Mouse (Mus musculus) MEL-GATA-1-ER (cell line): Measurements from ENCODE around the gene Csgalnact2.

ENCODE experiments used
- DNase-seq: peaks from one replicate; pipeline ENCODE4 v3.0.0-alpha.2; 2012; ENCODE audit warnings: low read depth; ENCODE audit errors: extremely low read depth

Csgalnact2 gene

DNA sequence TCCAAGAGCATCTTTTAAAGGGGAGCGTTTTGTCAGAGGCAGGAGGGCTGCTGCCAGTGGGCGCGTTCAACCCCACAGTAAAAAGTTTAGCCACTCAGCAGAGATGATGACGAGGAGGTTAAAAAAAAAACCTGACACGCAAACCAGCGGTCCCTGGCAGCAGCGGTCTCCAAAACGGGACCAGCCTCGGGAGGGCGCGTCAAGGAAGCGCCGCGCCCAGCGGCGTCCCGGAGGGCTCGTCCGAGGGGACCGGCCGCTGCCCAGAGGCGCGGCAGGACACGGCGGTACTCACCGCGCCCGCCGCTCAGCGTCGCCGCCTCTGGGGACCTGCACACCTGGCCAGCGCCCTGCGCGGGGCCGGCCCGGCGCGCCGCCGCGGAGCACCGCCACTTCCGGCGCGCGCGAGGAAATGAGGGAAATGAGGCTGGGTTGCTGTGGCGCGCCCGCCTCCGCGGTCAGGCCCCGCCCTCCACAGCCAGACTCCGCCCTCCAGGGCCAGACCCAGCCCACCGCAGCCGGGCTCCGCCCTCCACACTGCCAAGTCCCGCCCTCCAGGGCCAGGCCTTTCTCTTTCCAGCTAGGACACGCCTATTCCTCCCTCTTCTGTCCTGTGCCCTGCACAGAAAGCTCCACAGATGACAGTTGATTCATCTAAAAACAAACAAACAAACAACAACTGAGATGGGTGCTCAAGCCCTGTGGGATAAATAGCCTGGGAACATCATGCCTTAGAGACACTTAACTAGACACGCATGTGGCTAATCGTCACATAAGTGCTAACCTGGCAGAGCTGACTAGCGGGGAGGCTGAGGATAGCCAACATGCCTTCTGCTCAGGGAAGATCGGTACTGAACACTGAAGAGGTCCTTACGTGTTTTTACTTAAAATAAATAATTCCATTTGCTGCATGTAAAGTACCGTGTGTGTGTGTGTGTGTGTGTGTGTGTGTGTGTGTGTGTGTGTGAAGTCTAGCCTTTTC lies at the start of gene Csgalnact2:
Gene Csgalnact2, minus strand, starts transcription at position 410 of the 979 bp plus-strand sequence.
- peak; percentile 63 for DNase-seq

DNA sequence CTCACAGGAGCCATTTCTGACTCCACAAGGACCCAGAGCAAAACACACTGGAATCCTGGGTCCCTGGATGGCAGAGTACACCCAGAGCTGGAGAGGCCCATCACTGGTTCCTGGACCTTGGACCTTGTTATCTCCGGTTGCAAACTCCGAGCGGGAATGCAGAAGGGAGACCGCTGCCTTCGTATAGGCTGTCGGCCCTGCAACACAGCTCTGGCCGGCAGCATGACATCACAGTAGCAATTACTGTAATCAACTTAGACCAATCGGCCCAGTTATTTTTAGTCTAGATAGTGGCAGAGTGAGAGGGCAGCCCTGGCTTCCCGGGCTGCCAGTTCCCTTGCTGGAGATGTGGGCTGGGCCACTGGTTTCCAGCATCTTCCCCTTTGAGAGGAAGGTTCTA lies 49.7 kb upstream of the Csgalnact2 start:
- no peak for DNase-seq

DNA sequence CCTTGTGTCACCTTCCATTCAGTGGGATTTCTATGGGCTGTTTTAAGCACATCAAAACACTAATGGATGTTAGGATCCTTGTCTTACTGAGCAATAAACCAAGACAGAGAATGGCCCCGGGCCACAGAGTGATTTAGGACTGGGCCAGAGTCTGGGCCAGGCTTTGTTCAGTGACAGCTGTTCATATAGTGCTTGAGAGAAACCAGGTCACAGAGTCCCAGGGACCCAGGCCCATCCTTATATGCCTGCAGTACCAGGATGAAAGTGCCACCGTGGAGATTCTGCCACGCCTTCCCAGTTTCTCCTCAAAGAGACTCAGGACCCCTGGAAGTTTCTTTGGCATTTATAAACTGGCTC lies 48.3 kb upstream of the Csgalnact2 start:
- no peak for DNase-seq

DNA sequence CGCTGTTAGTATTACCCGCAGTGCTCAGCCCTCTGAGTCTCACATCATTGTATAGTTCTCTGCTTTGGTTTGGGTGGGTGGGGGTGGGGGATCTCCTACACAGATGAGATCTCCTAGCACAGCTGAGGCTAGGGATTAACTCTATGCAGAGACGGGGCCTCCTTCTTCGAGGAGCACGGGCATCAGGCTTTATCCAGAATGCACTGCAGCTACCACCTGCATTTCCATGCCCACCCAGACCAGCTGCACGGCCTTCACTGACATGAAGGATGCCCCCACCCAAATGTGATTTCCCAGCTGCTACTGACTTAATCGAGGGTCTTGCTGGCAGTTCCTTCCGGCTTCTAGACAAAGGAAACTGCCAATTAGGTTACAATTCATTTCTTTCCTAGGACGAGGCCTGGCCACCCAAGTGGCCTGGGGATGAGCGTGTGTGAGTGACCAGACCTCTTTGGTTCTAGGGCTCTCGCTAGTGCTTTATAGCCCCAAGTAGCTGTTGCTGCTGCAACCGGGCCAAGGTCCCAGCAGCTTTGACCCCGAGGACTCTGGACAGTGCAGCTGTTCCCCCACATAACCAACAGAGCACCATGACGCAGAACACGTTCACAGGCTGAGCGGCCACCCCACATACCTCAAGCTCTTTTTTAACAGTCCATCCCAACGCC lies 47.8 kb upstream of the Csgalnact2 start:
- no peak for DNase-seq

DNA sequence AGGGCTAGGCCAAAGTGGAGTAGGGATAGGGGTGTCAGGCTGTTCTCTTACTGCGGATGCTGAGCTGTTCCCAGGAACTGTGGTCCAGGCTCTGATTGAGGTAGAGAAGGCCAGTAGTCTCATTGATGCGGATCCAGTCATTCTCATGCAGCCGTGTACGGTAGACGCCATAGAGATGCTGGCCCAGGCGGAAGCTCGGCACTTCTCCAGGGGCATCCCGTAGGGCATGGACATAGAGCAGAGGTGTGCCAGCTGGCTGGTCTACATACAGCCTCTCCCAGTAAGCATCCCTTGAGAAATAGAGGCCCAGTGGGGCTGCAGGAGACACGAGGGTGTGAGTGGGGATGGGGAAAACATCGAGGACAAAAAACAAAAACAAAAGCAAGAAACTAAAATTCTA lies 45.2 kb upstream of the Csgalnact2 start:
- DNase-seq, result no peak

DNA sequence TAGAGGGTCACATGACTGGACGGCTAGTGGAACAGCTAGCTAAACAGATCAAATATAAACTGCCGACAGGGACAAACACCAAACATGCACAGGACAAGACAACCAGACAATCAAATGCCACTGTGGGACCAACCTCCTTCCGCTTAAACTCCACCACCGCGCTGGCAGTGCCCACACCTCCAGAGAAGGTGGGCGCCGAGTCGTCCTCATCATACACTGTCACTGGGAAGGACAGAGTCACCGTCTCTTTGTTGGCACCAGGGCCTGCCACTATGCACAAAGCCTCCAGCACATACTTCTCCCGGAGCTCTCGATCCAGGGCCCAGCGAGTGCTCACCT lies 41.1 kb upstream of the Csgalnact2 start:
- DNase-seq, result no peak

DNA sequence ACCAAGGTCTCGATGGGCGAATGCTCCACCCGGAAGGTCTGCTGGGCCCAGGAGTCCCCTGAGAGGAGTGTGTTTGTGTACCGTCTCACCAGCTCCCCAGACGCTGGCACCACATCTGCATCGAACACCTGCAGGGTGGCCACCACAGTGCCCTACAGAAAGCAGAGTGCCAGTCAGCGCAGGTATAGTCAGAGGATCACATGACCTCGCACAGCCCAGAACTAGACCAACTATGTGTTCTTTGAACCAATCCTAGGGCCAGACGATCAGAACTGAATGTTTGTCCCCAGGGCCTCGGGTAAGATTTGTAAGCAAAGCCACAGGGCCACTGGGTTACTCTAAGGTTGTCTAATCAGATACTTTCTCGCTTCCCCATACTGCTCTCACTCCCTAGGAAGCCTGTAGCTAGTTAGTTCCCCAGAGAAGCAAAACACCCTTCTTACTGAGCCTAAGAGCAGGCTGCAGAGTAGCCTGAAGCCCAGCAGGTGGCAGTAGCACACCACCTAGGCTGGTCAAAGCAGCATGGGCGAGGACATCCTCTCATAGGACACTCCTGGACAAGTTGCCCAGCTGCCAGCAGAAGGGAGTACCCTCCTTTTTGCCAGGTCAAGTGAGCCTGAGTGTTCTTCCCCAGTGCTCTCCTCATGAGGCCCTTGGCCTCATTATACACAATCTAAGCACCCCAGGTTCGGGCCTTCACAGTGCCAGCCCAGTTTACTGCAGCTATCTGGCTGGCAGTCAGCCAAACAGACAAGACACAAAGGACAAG lies 40.6 kb upstream of the Csgalnact2 start:
- DNase-seq, result peak; percentile 69

DNA sequence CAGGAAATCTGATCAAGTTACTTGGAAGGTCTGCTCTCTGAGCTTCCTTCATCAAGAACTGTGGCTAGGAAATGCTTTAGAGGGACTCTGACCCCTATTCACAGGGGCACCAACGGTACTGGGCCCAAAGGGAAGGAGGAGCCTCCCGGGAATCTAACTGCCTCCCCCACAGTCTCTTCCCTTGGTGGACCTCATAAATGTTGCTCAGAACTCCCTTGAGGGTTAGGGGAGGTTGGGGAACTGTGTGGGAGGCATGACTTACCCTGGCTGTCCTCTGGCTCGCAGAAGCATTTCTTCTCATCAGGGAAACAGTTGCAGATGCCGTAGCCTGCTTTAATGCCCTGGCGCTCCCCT lies 35.0 kb upstream of the Csgalnact2 start:
- no peak for DNase-seq

DNA sequence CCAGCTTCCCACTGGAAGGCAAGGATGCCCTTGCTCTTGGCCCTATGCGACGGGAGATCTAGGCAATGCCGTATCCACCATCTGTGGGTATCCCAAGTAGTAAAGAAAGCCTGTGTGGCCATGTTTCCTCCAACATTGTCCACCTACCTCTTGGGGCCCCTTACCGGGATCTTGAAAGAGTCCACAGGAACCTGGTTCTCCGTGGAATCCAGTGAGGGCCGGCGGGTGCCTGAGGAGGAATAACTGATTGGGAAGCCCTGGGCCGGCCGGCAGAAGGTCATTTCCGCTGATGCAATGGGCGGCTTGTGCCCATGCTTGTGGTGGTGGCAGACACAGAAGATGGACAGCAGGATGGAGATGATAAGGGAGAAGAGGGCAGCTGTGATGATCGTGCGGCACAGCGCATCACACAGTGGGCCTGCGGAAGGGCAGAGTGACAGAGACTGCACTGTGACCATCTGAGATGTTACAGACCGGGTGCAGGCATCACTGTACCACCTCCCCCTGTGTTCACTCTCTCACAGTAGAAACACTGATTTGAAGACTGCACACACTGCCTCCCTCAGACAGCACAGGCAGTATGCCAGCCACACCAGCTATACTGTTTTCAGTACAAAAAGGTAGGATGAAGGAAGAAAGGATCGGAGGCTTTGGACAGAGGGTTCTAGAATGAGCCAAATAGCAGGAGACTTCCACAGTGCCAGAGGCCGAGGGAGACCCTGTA lies 34.5 kb upstream of the Csgalnact2 start:
- DNase-seq, result no peak

DNA sequence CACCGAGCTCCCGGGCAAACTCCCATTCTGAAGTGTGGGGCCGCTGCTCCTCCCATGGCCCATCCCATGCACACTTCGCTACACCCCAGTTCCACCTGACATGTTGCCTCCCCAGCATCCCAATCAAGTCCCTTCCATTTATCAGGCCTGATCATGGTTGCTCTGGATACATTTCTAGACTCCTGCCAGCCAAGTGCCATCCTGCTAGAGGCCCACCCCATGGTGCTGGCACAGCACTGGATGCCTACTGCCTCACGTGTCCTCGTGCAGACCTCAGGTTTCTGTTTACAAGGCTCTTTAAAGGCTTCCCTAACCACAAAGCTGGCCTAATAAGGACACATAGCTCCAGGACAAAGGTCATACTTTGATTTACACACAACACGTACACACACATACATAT lies 32.4 kb upstream of the Csgalnact2 start:
- no peak for DNase-seq

DNA sequence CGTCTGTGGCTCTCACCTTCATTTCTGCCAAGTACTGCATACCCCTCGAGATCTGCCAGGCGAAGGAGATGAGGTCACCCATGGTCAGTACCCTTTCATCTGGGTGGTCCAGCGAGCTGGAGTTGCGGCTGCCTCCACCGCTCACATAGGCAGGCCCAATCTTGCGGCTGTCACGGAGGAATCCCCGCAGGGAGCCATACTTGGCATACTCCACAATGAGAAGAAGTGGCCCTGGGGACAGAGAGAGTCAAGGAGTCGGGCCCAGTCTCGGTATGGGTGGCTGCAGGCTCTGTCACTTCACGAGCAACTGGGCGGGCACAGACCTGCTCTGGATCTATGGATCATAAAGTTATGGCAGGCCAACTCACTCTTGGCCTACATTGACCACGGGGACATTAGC lies 29.2 kb upstream of the Csgalnact2 start:
- no peak for DNase-seq

DNA sequence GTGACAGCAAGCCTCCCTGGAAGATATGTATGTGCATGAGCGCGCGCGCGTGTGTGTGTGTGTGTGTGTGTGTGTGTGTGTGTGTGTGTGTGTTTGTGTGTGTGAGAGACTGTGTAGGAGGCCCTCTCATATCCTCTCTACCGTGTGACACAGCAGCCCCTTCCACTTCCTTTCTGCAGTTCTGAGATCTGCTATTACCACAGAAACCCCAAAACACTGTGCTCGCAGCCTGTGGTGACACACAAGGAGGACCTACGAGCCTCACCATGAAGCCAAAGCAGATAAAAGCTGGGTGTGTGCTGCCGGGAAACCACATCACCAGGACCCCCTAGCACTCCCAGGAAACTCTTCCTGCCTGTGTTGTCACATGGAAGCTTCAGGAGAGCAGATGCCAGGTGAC lies 28.1 kb upstream of the Csgalnact2 start:
- DNase-seq, result peak; percentile 68

DNA sequence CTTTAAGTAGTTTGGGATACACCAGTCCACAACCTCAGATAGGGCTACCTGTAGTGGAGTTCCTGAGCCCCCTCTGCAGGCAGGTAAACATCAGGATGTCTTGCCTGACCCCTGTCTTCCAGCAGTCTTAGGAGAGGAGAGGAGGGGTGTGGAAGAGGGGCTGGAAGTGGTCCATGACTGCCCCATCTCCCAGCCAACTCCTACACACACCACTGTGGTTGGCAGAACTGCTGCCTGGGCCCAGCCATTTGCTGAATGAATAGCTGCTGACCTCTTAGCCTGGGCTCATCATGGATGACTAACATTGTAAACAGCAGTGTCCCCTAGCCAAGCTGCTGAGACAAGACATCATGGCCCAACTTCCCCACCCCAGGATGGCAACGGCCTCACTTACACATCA lies 26.6 kb upstream of the Csgalnact2 start:
- no peak for DNase-seq

DNA sequence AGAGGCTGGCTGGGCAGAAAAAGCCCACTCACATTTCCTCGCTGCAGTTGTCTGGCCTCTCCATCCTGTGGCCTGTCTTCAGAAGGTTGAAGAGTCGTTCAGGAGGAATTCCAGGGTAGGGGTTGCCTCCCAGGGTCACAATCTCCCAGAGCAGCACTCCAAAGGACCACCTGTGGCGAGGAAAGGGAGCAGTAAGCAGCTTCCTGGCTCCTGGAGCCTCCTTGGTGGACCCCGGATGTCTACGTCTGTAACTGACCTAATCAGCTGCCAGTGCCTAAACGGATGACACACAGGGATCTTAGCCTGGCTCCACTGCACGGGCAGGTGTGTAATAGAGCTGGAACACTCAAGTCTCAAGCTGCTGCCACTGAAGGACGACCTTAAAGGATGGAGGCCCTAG lies 25.8 kb upstream of the Csgalnact2 start:
- no peak for DNase-seq

DNA sequence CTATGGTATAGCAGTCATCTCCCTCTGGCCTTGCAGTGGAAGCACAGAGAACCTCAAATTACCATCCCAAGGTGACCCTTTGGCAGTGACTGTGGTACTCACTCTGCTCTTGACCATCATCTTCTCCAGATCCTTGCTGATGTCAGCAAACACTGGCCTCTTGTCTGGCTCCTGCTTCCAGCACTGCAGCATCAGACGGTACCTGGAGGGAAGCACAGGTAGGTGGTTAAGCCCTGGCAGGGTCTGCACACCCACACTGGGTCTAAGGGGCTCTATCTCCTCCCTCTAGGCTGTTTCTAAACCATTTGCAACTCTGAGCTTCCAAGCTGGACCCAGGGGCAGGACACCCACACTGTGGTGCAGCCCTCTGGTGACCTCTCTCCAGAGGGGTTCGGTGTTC lies 24.1 kb upstream of the Csgalnact2 start:
- no peak for DNase-seq

DNA sequence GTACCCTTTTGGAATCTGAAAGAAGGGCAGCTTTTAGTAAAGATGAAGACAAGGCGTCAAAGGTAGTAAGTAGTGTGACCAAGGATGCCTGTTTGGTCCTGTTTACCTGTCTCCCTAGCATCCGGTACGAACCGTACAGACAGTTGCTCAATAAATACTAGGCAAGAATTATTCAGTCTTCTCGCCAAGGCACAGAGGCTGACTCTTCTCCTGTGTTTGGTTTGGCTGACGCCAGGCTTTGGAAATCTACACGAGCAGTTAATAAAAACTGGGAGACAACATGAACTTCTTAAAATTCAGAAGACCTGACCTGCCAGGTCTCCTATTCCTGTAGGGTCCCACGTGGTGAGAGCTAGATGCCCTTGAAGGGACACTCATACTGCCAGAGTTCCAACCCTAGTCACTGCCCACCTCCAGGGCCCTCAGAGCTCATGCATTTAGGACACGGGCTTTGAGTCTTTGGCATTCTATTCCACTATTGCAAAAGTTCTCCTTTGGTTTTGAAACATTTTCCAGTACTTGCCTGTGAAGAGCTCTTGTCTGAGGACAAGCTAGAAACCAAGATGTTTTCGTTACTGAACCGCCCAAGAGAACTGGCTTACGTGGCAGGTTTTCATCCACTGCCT lies 23.6 kb upstream of the Csgalnact2 start:
- no peak for DNase-seq

DNA sequence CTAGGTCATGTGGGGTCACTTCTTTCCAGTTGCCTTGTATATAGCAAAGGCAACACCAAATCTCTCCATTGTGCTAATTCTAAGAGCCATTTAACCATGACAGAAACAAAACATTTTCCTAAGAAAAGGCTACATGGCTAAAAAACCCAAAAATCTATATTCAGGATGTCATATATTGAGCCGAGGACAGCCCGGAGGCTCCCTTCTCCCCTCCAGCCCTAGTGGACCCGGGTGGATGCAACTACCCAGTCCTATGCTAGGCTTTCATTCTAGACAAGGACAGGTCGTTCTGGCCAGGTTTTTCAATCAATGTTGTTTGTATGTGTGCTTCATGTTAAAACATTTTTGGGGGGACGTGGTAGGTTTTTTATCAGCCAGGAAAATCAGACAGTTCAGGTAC lies 14.2 kb upstream of the Csgalnact2 start:
- no peak for DNase-seq

DNA sequence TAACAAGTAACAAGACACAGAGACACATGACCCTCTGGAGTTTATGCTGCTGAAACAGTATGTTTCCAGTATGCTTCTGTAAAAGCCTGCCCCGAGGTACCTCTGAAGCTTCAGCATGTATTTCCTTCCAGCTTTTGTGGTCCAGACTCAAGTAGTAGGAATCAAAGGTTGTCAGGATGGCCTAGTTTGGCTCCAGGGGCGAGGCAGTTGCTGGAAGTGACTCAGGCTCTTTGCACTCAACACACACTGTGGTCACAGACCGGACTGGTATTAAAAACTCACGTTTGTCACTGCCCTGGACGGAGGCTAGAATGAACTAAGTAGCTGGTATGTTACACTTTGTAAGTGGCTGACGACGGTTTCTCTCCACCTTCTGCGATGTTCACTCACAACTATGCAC lies 12.0 kb upstream of the Csgalnact2 start:
- DNase-seq, result no peak

DNA sequence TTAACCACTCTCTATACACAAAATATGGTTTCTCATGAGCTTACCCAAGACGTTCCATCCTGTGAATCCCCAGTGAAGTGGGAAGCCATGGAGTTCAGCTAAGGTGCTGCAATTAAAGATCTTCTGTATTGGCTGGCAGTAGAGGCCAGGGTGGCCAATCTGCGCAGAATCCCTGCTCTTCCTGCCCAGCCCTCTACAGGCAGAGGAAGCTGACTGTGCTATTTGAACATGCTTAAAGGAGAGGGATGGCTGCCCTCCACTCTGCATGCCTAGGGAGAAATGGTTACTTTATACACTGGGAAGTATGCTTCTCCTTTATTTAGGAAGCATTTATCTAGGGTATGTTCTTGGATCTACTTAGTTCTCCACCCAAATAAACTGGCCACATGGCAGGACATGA lies 11.6 kb upstream of the Csgalnact2 start:
- no peak for DNase-seq

DNA sequence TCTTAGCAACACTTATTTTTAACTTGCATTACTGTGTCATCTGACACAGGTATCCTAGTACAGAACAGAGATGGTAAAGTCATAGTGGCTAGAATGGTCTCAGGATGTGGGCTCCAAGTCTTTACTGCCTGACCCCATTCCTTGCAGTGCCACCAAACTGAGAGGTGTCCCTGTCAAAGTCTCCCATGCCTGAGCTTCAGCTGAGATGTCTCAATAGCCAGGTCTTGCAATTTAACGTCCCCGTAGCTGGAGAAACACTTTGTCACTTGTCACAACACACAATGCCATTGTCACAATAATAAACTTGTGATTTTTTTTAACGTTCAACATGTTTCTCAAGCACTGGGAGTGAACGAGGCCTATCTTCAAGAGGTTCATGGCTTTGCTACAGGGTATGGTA lies 11.2 kb upstream of the Csgalnact2 start:
- DNase-seq, result no peak

DNA sequence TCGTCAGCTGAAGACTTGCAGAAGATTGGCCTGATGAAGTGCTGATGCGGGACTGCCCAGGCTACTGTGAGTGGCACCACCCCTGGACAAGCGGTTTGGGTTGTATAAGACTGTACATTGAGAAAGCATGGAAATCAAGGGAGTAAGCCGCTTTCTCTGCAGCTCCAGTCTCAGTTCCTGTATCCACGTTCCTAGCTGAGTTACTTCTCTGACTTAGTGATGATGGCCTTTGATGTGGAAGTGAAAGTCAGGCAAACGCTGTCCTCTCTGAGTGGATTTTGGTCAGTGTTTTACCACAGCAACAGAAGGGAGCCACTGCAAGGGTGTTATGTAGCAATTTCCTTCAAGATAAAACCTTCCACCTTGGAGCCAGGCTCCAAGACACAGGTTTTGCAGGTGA lies 2.0 kb upstream of the Csgalnact2 start:
- DNase-seq, result no peak
